Mouse (Mus musculus) urinary bladder, postnatal 25 days (tissue): ENCODE measurements around the gene Hist1h3d.

Source experiments
- DNase-seq: peaks from one replicate; pipeline ENCODE4 v3.0.0; 2022; ENCODE audit warnings: low spot score

Gene Hist1h3d

GRCm38 (mm10) chr13:23622175-23622671 is 46.7 kb downstream of the Hist1h3d start, which contains the start of gene Hist1h1e:
Gene Hist1h1e, minus strand, starts transcription at chr13:23622558.
- peak; percentile 84 for DNase-seq

- DNase-seq = no peak
These were observed 47.4 kb downstream of the Hist1h3d start for GRCm38 (mm10) chr13:23622861-23623450.
